Mouse (Mus musculus): ENCODE data around the gene Mmp2. TPM values are rescaled to one million over a fixed set of nuclear protein-coding genes. Genes with fewer than 3 reads are reported as not detected.
"Not testable (repeated sequence)": the region's sequence is repeated elsewhere in the genome, so short reads cannot be mapped to it uniquely, and the experiment has no call there.

Mmp2 gene
- 10 to 100 TPM; 86.1 to 91.7 TPM for total RNA-seq (2021)

- DNase-seq: peak; percentile 66 to 71
These were observed at the start of gene Mmp2 for GRCm38 (mm10) chr8:92827243-92828034. TSS of gene Mmp2 (plus strand) at chr8:92827291.

GRCm38 (mm10) chr8:92780976-92781375 lies 46.1 kb upstream of the Mmp2 start:
- intact Hi-C loops (cut with DNase I): no loop called here
- no peak for DNase-seq

More at GRCm38 (mm10) chr8:92827243-92828034, at the start of gene Mmp2:
- intact Hi-C loops (cut with DNase I): no loop called here

DNA sequence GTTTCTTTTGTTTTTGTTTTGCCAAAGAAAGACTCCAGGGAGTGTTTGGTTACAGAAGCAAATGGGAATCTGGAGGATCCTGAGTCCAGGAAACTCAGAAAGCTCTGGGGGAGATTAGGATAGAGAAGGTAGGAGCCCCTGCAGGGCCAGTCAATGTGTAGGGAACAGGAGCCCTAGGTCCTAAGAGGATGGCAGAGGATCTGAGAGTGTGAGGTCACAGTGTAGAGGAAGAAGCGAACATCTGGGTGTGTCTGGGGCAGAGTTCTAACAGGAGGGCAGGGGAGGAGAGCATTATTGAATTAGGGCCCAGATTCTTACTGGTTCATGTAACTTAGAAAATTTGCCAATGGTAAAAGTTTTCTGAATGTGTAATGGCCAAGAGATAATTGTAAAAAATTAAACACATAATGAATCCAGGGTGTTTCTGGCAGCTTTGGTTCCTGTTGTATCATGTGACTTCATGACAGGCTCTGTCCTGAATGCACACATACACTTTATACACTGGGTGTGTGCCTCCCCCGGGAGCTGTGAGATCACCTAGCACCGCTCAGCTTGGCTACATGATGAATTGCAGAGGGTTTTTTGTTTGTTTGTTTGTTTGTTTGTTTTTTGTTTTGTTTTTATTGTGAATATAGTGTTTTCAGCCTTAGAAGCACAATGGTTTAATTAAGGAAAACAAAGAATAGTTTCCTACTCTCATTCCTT lies 43.0 kb upstream of the Mmp2 start:
- intact Hi-C loops (cut with DNase I): no loop called here

GRCm38 (mm10) chr8:92790835-92791234 lies 36.3 kb upstream of the Mmp2 start:
- intact Hi-C loops (cut with DNase I): no loop called here
- DNase-seq: no peak

More for the DNA sequence above, 43.0 kb upstream of the Mmp2 start:
- peak in 1 of 2 experiments; percentile 2 for DNase-seq

DNA sequence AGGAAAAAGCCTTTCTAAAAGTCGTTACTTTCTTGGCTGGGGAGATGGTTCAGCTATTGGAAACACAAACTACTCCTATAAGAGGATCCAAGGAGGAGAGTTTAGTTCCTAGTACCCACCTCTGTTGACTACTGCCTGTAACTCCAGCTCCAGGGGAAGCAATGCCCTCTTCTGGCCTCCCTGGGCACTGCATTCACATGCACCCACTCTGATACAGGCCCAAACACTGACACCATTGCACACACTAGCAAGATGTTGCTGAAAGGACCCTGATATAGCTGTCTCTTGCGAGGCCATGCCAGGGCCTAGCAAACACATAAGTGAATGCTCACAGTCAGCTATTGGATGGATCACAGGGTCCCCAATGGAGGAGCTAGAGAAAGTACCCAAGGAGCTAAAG lies 35.1 kb upstream of the Mmp2 start:
- DNase-seq; intact Hi-C loops (cut with DNase I): not testable (repeated sequence)

DNA sequence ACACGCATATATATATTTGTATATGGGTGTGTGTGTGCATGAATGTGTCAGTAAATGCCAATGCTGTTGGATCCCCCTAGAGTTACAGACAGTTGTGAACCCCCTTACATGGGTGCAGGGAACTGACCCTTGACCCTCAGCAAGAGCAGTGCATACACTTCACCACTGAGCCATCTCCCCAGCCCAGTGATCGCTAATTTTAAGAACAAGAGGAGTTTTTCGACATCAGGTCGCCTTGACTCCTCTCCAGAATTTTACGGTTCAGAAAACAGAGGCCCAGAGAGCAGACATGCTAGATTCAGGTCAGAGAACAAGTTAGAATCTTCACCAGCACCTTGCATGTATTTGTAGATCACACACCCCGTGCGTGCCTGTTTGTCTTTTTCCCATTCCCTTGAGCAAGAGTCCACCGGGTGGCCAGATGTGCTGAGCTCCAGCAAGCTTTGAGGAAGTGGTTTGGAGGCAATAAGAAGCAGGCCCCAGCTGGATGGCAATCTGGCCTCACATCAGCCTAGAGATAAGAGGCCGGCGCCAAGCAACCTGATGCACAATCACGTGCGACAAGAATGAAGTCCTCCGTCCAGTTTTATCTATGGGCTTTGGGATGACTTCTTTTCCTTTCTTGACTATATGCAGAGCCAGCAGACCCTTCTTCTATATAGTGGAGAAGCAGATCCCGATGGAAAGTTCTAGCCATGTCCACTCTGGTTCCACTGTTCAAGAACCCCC lies 33.1 kb upstream of the Mmp2 start:
- DNase-seq: no peak

DNA sequence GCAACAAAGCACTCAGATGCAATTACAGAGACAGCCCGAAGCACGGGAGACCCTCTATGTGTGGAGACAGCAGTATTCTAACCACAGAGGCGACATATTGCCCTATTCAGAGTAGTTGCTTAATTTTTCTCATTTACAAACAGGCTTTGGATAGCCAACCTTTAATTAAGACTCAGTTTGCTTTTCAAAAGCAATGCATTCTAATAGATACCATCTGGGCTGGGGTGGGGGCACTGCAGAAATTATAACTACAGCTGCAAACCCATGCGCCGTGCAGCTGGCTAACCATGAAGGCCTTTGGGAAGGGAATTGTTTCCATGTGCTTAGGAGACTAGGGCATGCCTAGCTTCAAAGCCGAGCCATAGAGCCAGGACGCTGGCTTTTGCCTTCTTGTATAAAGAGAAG lies 29.6 kb upstream of the Mmp2 start:
- intact Hi-C loops (cut with DNase I): no loop called here
- no peak for DNase-seq

More for the DNA sequence above, 33.1 kb upstream of the Mmp2 start:
- intact Hi-C loops (cut with DNase I): no loop called here

DNA sequence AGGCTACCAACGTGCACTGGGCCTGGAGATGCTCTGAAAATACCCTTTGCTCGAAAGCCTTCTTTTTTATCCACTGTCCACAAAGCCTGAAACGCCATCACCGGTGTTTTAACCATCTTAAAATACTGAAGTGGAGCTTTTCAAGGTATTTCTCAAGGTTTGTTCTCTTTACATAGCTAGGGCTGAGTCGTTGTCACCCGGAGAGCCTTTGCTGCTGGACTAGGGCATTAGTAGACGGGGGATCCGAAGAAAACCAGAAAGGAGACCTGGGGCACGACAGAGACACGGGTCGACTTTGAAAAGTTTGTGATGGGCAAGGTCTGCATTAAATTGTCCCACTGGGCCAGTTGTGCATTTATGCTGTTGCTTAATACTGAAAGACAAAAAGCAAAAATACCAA lies 27.7 kb upstream of the Mmp2 start:
- no peak for DNase-seq
- intact Hi-C loops (cut with DNase I): no loop called here

DNA sequence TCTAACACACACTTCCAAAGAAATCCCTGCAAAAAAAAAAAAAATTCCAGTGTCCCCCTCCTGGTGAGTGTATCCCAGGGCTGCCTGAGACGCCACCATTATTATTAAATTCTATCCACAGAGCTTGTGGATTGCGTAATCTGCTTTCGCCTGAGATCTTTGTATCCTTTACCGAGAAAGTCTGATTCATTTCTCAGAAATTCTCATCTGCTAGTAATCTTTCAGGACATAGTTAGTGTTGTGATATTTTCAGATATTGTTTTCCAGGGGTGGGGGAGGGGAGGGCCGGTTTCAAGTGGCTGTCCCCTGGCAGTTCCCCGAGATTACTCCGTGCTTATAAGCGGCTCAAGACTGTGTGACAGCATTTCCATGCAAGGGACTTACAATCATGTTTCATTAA lies 25.9 kb upstream of the Mmp2 start:
- DNase-seq: no peak
- intact Hi-C loops (cut with DNase I): no loop called here

DNA sequence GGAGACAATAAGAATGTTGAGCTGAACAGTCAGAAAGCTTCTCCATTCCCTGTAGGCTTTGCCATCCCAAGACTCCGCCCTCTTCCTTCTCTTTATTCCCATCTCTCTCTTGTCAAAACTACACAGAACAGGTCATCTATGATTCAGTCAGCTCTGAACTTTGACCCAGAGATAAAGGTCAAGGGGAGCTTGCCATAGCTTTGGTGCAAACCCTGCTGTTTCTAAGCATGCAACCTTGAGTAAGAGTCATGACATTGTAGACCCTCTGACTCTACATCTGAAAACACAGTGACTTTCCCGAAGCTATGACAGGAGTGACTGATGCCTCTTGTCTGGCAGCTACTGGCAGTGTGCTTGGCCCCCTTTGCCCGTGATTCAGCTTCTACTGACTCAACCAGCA lies 24.5 kb upstream of the Mmp2 start:
- intact Hi-C loops (cut with DNase I): no loop called here

DNA sequence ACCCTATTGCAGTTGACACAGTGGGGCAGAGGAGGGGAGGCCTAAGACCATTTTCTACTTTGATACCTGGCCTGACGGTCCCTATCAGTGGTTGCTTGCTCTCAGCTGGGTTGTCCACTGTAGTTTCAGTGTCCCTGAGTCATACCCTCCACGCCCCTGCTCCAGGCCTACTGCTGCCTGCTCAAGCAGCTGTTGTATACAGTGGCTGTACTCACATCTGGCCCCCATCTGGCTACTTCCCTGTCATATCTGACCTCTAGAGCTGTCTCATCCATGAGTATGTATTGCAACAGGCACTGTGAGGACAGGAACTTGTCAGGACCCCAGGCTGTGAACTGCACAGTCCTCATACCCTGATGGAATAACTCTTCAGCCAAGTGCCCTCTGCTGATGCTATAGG lies 14.3 kb upstream of the Mmp2 start:
- DNase-seq: no peak
- intact Hi-C loops (cut with DNase I): no loop called here

More for the DNA sequence above, 24.5 kb upstream of the Mmp2 start:
- DNase-seq: no peak

- intact Hi-C loops (cut with DNase I): no loop called here
- DNase-seq: no peak
These were observed 11.4 kb upstream of the Mmp2 start for GRCm38 (mm10) chr8:92815661-92816060.

DNA sequence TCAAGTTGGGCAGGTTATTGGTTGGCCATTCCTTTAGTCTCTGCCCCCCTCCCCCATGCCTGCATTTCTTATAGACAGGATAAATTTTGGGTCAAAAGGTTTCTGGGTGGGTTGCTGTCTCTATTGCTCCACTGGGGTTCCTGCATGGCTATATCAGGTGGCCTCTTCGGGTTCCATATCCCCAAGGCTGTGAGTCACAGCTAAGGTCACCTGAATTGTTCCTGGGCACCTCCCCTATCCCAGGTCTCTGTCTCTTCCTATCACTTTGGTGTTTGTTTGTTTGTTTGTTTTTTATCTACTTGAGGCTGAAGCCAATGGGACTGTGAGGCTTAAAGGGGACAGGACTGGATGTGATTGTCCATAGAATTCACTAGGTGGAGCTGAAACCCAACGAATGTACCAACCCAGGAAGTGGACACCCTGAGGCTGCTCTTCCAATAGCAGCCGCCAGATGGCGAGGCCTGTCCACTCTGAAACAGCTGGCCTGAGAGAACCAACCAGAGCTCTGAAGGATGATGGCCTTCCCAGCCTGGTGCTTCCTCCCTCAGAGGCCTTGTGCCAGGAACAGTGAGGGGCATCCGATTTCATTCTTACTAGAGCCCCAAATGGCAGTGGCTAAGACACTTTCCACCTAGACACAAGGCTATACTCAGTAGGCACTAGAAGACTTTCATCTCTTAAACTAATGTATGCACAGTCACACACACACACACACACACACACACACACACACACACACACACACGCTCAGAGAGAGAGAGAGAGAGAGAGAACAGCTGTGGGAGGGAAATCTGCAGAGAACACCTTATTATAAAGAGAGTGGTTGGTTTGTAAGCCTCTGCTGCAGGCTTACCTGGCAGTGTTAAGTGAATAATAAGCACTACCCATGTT lies 8.9 kb upstream of the Mmp2 start:
- peak; percentile 92 to 93 for DNase-seq
- intact Hi-C loops (cut with DNase I): loop anchor here (1.0 kb wide), 2 partner anchors 65 to 180 kb away; no protein-coding TSS in a partner anchor

- DNase-seq: no peak
- intact Hi-C loops (cut with DNase I): no loop called here
These were observed 5.9 kb upstream of the Mmp2 start for GRCm38 (mm10) chr8:92821151-92821550.

- intact Hi-C loops (cut with DNase I): no loop called here
These were observed 4.7 kb upstream of the Mmp2 start for GRCm38 (mm10) chr8:92822386-92822785.

DNA sequence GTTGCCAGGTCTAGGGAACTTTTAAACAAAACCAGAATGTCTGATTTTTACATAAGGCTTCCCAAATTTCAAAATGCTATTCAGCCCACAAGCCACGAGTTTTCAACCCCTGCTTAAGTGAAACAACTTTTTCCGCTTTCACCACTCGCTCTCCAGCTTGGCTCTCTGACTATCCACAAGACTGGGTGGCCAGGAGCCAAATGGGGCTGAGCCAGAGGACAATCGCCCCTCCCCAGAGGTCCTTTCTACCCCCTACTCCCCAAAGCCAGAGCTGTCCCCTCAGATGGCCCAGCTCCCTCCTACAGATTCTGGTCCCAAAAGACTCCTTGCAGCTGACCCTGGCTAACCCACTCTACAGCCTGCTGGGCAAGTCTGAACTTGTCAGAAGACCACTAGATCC lies 1.1 kb upstream of the Mmp2 start:
- intact Hi-C loops (cut with DNase I): no loop called here
- DNase-seq: peak; percentile 59 to 68

More at GRCm38 (mm10) chr8:92822386-92822785, 4.7 kb upstream of the Mmp2 start:
- no peak for DNase-seq

DNA sequence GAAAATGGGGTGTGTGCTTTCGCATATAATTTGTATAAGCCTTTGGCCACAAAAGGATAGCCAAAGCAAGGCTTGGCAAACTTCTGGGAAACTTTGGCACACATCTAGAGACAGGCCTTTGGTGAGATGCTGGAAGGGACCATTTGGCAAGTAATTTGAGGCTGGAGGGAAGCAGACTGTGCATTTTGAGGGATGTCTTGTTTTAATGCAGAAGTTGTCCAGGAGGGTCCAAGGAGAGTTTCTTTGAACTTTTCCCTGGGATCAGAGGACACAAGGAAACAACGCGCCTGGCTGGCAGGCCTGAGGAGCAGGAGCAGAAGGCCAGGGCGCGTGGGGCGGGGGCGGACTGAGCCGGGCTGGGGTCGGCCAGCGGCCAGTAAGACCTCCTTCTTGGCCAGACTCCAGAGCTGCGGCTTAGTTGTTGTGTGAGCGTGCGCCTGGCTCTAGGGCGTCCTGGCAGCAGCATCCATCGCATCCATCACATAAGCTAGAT lies 1.2 kb downstream of the Mmp2 start:
- intact Hi-C loops (cut with DNase I): no loop called here

DNA sequence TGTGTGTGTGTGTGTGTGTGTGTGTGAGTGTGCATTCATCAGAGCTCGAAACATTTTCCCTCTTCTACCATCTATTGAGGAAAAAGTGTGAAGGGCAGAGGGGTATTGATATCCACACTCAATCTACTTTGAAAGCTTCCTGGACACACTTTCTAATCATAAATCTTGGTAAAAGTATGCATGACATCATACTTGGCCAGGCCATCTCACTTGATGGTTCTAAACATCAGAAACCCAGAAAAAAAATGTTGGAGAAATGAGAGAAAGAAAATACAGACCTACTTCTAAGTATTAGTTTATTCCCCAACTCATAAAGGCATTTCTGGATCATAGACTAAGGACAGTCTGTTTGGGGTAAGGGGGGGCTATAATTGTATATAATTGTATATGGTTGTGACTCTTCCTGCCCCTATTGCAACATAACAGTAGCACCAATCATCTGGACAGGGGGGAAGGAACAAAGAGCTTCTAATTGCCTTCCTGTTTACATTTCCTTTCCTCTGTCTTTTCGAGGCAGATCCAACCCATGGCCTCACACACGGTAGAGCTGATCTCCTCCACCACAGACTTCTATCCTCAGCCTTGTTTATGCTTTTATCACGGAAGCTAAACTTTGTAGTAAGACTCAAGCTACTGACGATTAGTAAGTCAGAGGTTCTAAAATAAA lies 7.1 kb downstream of the Mmp2 start:
- intact Hi-C loops (cut with DNase I): no loop called here
- DNase-seq: no peak

More for the DNA sequence above, 1.2 kb downstream of the Mmp2 start:
- DNase-seq: peak; percentile 55 to 63

GRCm38 (mm10) chr8:92834786-92835500 lies 7.9 kb downstream of the Mmp2 start:
- DNase-seq: no peak
- intact Hi-C loops (cut with DNase I): no loop called here
